Mouse (Mus musculus): ENCODE results near the gene Bcl2l1. TPM values are rescaled to one million over a fixed set of nuclear protein-coding genes. Genes with fewer than 3 reads are reported as not detected.
A peak's percentile ranks its signal among the peaks of the same experiment; 100 is the strongest.

Bcl2l1 gene
- polyA plus RNA-seq, 1 experiment = 142 TPM

GRCm38 (mm10) chr2:152739031-152739841, 92.3 kb downstream of the Bcl2l1 start:
- peak overlapping the region; percentile 28; the same call in 1 of the 2 replicates for H3K27ac ChIP-seq (ENCODE audit: insufficient read depth, low read length)
- WGBS = 9% methylated on average over 36 of the region's 36 CpGs
- no peak for TF ChIP-seq CTCF (IDR thresholded peaks at IDR 0.05; ENCODE audit: borderline replicate concordance, insufficient read depth, low read depth, low read length)
- no peak for TF ChIP-seq POLR2A (IDR thresholded peaks at IDR 0.05; ENCODE audit: borderline replicate concordance, insufficient read depth, low read length)
- H3K27me3 ChIP-seq (ENCODE audit: control insufficient read depth, insufficient read depth, low read length) = no peaks in the 10 kb centered on the region
- H3K4me3 ChIP-seq (replicated peaks; ENCODE audit: insufficient read depth, low read depth, low read length) = peak overlapping the region; percentile 51
- H3K4me1 ChIP-seq (ENCODE audit: control insufficient read depth, insufficient read depth, low read length) = peaks cover 16% of the 10 kb centered on the region; the same call in 1 of the 2 replicates
- DNase-seq = peak; percentile 36

- peaks cover 16% of the 10 kb centered on the region; the same call in 1 of the 2 replicates for H3K4me1 ChIP-seq (ENCODE audit: control insufficient read depth, insufficient read depth, low read length)
- no peak for DNase-seq
- 85% methylated on average over 2 of the region's 2 CpGs for WGBS
- no peaks in the 10 kb centered on the region for H3K27me3 ChIP-seq (ENCODE audit: control insufficient read depth, insufficient read depth, low read length)
- H3K27ac ChIP-seq (ENCODE audit: insufficient read depth, low read length) = peak overlapping the region; percentile 57; the same call in 1 of the 2 replicates
- TF ChIP-seq POLR2A (IDR thresholded peaks at IDR 0.05; ENCODE audit: borderline replicate concordance, insufficient read depth, low read length) = no peak
- no peak for TF ChIP-seq CTCF (IDR thresholded peaks at IDR 0.05; ENCODE audit: borderline replicate concordance, insufficient read depth, low read depth, low read length)
- H3K4me3 ChIP-seq (replicated peaks; ENCODE audit: insufficient read depth, low read depth, low read length) = no peak overlapping the region
Measured at GRCm38 (mm10) chr2:152738341-152738740, 93.2 kb downstream of the Bcl2l1 start.

GRCm38 (mm10) chr2:152737306-152738221, 94.0 kb downstream of the Bcl2l1 start:
- DNase-seq = no peak
- TF ChIP-seq POLR2A (IDR thresholded peaks at IDR 0.05; ENCODE audit: borderline replicate concordance, insufficient read depth, low read length) = no peak
- no peak for TF ChIP-seq CTCF (IDR thresholded peaks at IDR 0.05; ENCODE audit: borderline replicate concordance, insufficient read depth, low read depth, low read length)
- Histone ChIP-seq H3K4me1 (ENCODE audit: control insufficient read depth, insufficient read depth, low read length) (peaks cover 16% of the 10 kb centered on the region; the same call in 1 of the 2 replicates), H3K4me3 (replicated peaks; ENCODE audit: insufficient read depth, low read depth, low read length) (peak overlapping the region; percentile 76), H3K27ac (ENCODE audit: insufficient read depth, low read length) (peak overlapping the region; percentile 57), H3K27me3 (ENCODE audit: control insufficient read depth, insufficient read depth, low read length) (no peaks in the 10 kb centered on the region)
- 62% methylated on average over 10 of the region's 10 CpGs for WGBS

- peak; percentile 40 to 44 for DNase-seq
- H3K4me3 ChIP-seq (replicated peaks; ENCODE audit: insufficient read depth, low read depth, low read length) = peak overlapping the region; percentile 76
- TF ChIP-seq POLR2A (IDR thresholded peaks at IDR 0.05; ENCODE audit: borderline replicate concordance, insufficient read depth, low read length) (no peak), CTCF (IDR thresholded peaks at IDR 0.05; ENCODE audit: borderline replicate concordance, insufficient read depth, low read depth, low read length) (no peak)
- 2% methylated on average over 22 of the region's 22 CpGs for WGBS
- no peak overlapping the region for H3K27ac ChIP-seq (ENCODE audit: insufficient read depth, low read length)
- H3K27me3 ChIP-seq (ENCODE audit: control insufficient read depth, insufficient read depth, low read length) = no peaks in the 10 kb centered on the region
- H3K4me1 ChIP-seq (ENCODE audit: control insufficient read depth, insufficient read depth, low read length) = peaks cover 16% of the 10 kb centered on the region; the same call in 1 of the 2 replicates
Measured at GRCm38 (mm10) chr2:152736748-152737147, 94.8 kb downstream of the Bcl2l1 start.

- H3K27ac ChIP-seq (ENCODE audit: insufficient read depth, low read length) = 0 out of 2 replicates have a peak within 1 kb of the TSS, but pooled peaks have one; percentile 41
- peak within 1 kb of the TSS; percentile 76 for H3K4me3 ChIP-seq (replicated peaks; ENCODE audit: insufficient read depth, low read depth, low read length)
- H3K4me1 ChIP-seq (ENCODE audit: control insufficient read depth, insufficient read depth, low read length) = peaks cover 16% of the 10 kb centered on the region; the same call in 1 of the 2 replicates
- H3K27me3 ChIP-seq (ENCODE audit: control insufficient read depth, insufficient read depth, low read length) = no peaks in the 10 kb centered on the region
- whole genome bisulfite sequencing = 3% methylated on average over 28 of the region's 28 CpGs
- peak; percentile 47 to 56 for DNase-seq
- peak; percentile 43; the same call in 1 of the 2 replicates for TF ChIP-seq POLR2A (IDR thresholded peaks at IDR 0.05; ENCODE audit: borderline replicate concordance, insufficient read depth, low read length)
- TF ChIP-seq CTCF (IDR thresholded peaks at IDR 0.05; ENCODE audit: borderline replicate concordance, insufficient read depth, low read depth, low read length) = no peak
Measured at GRCm38 (mm10) chr2:152736090-152736601, 95.4 kb downstream of the Bcl2l1 start, which contains the start of gene Id1. TSS of gene Id1 (plus strand) at chr2:152736251.

- TF ChIP-seq CTCF (IDR thresholded peaks at IDR 0.05; ENCODE audit: borderline replicate concordance, insufficient read depth, low read depth, low read length) (no peak), POLR2A (IDR thresholded peaks at IDR 0.05; ENCODE audit: borderline replicate concordance, insufficient read depth, low read length) (no peak)
- WGBS = 1% methylated on average over 28 of the region's 28 CpGs
Measured at GRCm38 (mm10) chr2:152734984-152735383, 96.5 kb downstream of the Bcl2l1 start.

GRCm38 (mm10) chr2:152734501-152734900, 97.0 kb downstream of the Bcl2l1 start:
- H3K27ac ChIP-seq (ENCODE audit: insufficient read depth, low read length) = no peak overlapping the region
- WGBS = 40% methylated on average over 10 of the region's 10 CpGs
- H3K4me3 ChIP-seq (replicated peaks; ENCODE audit: insufficient read depth, low read depth, low read length) = no peak overlapping the region
- no peak for DNase-seq
- TF ChIP-seq POLR2A (IDR thresholded peaks at IDR 0.05; ENCODE audit: borderline replicate concordance, insufficient read depth, low read length) (no peak), CTCF (IDR thresholded peaks at IDR 0.05; ENCODE audit: borderline replicate concordance, insufficient read depth, low read depth, low read length) (no peak)
- no peaks in the 10 kb centered on the region for H3K27me3 ChIP-seq (ENCODE audit: control insufficient read depth, insufficient read depth, low read length)
- H3K4me1 ChIP-seq (ENCODE audit: control insufficient read depth, insufficient read depth, low read length) = peaks cover 17% of the 10 kb centered on the region; the same call in 1 of the 2 replicates

More at GRCm38 (mm10) chr2:152734984-152735383, 96.5 kb downstream of the Bcl2l1 start:
- H3K27ac ChIP-seq (ENCODE audit: insufficient read depth, low read length) = no peak overlapping the region
- peaks cover 16% of the 10 kb centered on the region; the same call in 1 of the 2 replicates for H3K4me1 ChIP-seq (ENCODE audit: control insufficient read depth, insufficient read depth, low read length)
- peak; percentile 76 to 82 for DNase-seq
- peak overlapping the region; percentile 35 for H3K4me3 ChIP-seq (replicated peaks; ENCODE audit: insufficient read depth, low read depth, low read length)
- no peaks in the 10 kb centered on the region for H3K27me3 ChIP-seq (ENCODE audit: control insufficient read depth, insufficient read depth, low read length)
